Mouse (Mus musculus) small intestine, adult 10 weeks (tissue): Measurements from ENCODE around the gene Car14. TPM values are rescaled to one million over a fixed set of nuclear protein-coding genes. Genes with fewer than 3 reads are reported as not detected.

Source experiments
- polyA plus RNA-seq: library from polyadenylated mRNA; stranded (reverse); fragments of 350-450 nt; fragmentation: Illumina TruSeq; extraction: RNeasy Lipid Tissue Mini Kit (QIAGEN cat#74804); gene quantifications from one replicate; pipeline ENCODE4 v1.2.3, GENCODE M21; 2014; ENCODE audit warnings: low replicate concordance

Gene Car14
- 1.6 TPM for polyA plus RNA-seq

GRCm38 (mm10) chr3:95904568-95904967, at the start of gene Car14:
Gene Car14, minus strand, starts transcription at chr3:95904691.

GRCm38 (mm10) chr3:95928658-95929503, 24.4 kb upstream of the Car14 start, which contains the start of gene Anp32e:
Gene Anp32e, plus strand, starts transcription at chr3:95929246.

GRCm38 (mm10) chr3:95893606-95894316, 10.7 kb downstream of the Car14 start, which contains the start of gene Aph1a:
Gene Aph1a, plus strand, starts transcription at chr3:95893969.

GRCm38 (mm10) chr3:95891211-95892065, 13.1 kb downstream of the Car14 start, which contains the start of gene BC028528:
Gene BC028528, minus strand, starts transcription at chr3:95892005.

GRCm38 (mm10) chr3:95881979-95882815, 22.3 kb downstream of the Car14 start, which contains the start of gene Ciart:
Gene Ciart, minus strand, starts transcription at chr3:95882251.

GRCm38 (mm10) chr3:95871392-95871867, 33.1 kb downstream of the Car14 start, which contains the start of gene Mrps21:
Gene Mrps21, minus strand, starts transcription at chr3:95871519.

GRCm38 (mm10) chr3:95855502-95856089, 48.9 kb downstream of the Car14 start, which contains the start of gene Prpf3:
Gene Prpf3, minus strand, starts transcription at chr3:95855885.

Other genes with a start within 250 kb of the Car14 start
- 400 TPM for gene Mcl1, start 245.9 kb downstream of the Car14 start, polyA plus RNA-seq
- gene Adamtsl4, start 216.8 kb downstream of the Car14 start, polyA plus RNA-seq = 0.37 TPM
- 1.4 TPM for gene Ecm1, start 165.1 kb downstream of the Car14 start, polyA plus RNA-seq
- 8.5 TPM for gene Tars2, start 144.5 kb downstream of the Car14 start, polyA plus RNA-seq
- 36.2 TPM for gene Rprd2, start 85.8 kb downstream of the Car14 start, polyA plus RNA-seq
- 28.4 TPM for gene Prpf3, start 48.8 kb downstream of the Car14 start, polyA plus RNA-seq
- gene Mrps21, start 33.2 kb downstream of the Car14 start, polyA plus RNA-seq = 2.5 TPM
- gene Ciart, start 22.4 kb downstream of the Car14 start, polyA plus RNA-seq = not detected
- 26.2 TPM for gene BC028528, start 12.7 kb downstream of the Car14 start, polyA plus RNA-seq
- gene Aph1a, start 10.7 kb downstream of the Car14 start, polyA plus RNA-seq = 31.0 TPM
- gene Anp32e, start 24.6 kb upstream of the Car14 start, polyA plus RNA-seq = 107 TPM
- gene Plekho1, start 91.3 kb upstream of the Car14 start, polyA plus RNA-seq = 2.0 TPM
- 43.1 TPM for gene Vps45, start 153.8 kb upstream of the Car14 start, polyA plus RNA-seq
- gene Otud7b, start 199.8 kb upstream of the Car14 start, polyA plus RNA-seq = 18.3 TPM